Mouse (Mus musculus): Measurements from ENCODE around the gene Kdm5d.

The Kdm5d gene

GRCm38 (mm10) chrY:897393-898227, at the start of gene Kdm5d:
Gene Kdm5d (plus strand): TSS chrY:897788.
- no peak for DNase-seq (ENCODE audit: low read depth, low spot score)

- no peak for DNase-seq (ENCODE audit: low read depth, low spot score)
Observed at GRCm38 (mm10) chrY:872404-872803, 25.2 kb upstream of the Kdm5d start.

- DNase-seq (ENCODE audit: low read depth, low spot score) = no peak
Observed at GRCm38 (mm10) chrY:872855-873549, 24.6 kb upstream of the Kdm5d start.

Measured in brain, embryonic 18.5 days (tissue).